22 mouse cellular contexts compared by ENCODE assay signal in genomic region chr11:72547181-72547580, GRCm38 (mm10). TPM values are rescaled to one million over a fixed set of nuclear protein-coding genes. Genes with fewer than 3 reads are reported as not detected.
DNase-seq lines count a peak whose midpoint lies in the region; ATAC-seq and TF ChIP-seq lines count a peak whose summit lies in the region.
"Had no signal": no experiment of that assay in that cellular context is flagged by ENCODE, and none has a peak within 500 bp of the region (broad histone marks: within the 10 kb centered on the region; RNA-seq: fewer than 3 reads in every experiment).

No protein-coding gene starts in this region.

- TF ChIP-seq EP300 in liver, postnatal 0 days (IDR thresholded peaks at IDR 0.05; ENCODE audit: low read depth) = no peak

- DNase-seq in embryonic facial prominence, embryonic 10.5 days (ENCODE audit: low spot score) = no peak
- no peak for DNase-seq in liver, postnatal 0 days
- DNase-seq in liver = no peak
- peak; percentile 40 for DNase-seq in splenic B cell, adult 2 months (ENCODE audit: low read depth, low spot score)
- DNase-seq in neural tube, embryonic 10.5 days (ENCODE audit: extremely low spot score, low spot score) = no peak
- DNase-seq in cerebellum, adult 8-10 months = no peak
- DNase-seq: adrenal gland, postnatal 25 days; B cell, adult 2 months; cerebellum, adult 9-10 months; cerebellum, postnatal 25 days; gastrocnemius, postnatal 10 days; heart, postnatal 4 days had no signal

- 53% methylated on average over 3 of the region's 3 CpGs for WGBS in embryonic facial prominence, embryonic 12.5 days
- 53% methylated on average over 3 of the region's 3 CpGs for WGBS in embryonic facial prominence, embryonic 10.5 days
- 36% methylated on average over 3 of the region's 3 CpGs for WGBS in liver, postnatal 0 days (ENCODE audit: insufficient replicate concordance)

- no peak overlapping the region for H3K4me3 ChIP-seq in embryonic facial prominence, embryonic 12.5 days
- H3K4me3 ChIP-seq in embryonic facial prominence, embryonic 10.5 days = no peak overlapping the region
- no peak overlapping the region for H3K4me3 ChIP-seq in liver, postnatal 0 days (ENCODE audit: low read depth, low read length)
- H3K4me3 ChIP-seq in megakaryocyte, embryonic 14.5 days (replicated peaks) = peak overlapping the region; percentile 76
- H3K4me3 ChIP-seq: embryonic facial prominence, embryonic 15.5 days; erythroblast, embryonic 14.5 days; forebrain, embryonic 10.5 days; heart, embryonic 13.5 days; hindbrain, embryonic 13.5 days had no signal

- no peaks in the 10 kb centered on the region for H3K9me3 ChIP-seq in embryonic facial prominence, embryonic 12.5 days
- no peaks in the 10 kb centered on the region for H3K9me3 ChIP-seq in embryonic facial prominence, embryonic 10.5 days
- H3K9me3 ChIP-seq in liver, postnatal 0 days (ENCODE audit: low read length) = no peaks in the 10 kb centered on the region
- no peaks in the 10 kb centered on the region for H3K9me3 ChIP-seq in megakaryocyte, embryonic 14.5 days
- H3K9me3 ChIP-seq: embryonic facial prominence, embryonic 15.5 days; forebrain, embryonic 10.5 days; heart, embryonic 13.5 days; hindbrain, embryonic 13.5 days had no signal

- H3K27me3 ChIP-seq in embryonic facial prominence, embryonic 12.5 days = no peaks in the 10 kb centered on the region
- no peaks in the 10 kb centered on the region for H3K27me3 ChIP-seq in embryonic facial prominence, embryonic 10.5 days (replicated peaks; ENCODE audit: low read depth, poor library complexity, severe bottlenecking)
- no peaks in the 10 kb centered on the region for H3K27me3 ChIP-seq in liver, postnatal 0 days (ENCODE audit: insufficient read depth, low read length)
- peaks cover 4% of the 10 kb centered on the region for H3K27me3 ChIP-seq in megakaryocyte, embryonic 14.5 days (replicated peaks)
- no peaks in the 10 kb centered on the region for H3K27me3 ChIP-seq in splenic B cell, adult 2 months (ENCODE audit: control insufficient read depth, insufficient read depth, low read length, poor library complexity, severe bottlenecking)
- H3K27me3 ChIP-seq: embryonic facial prominence, embryonic 15.5 days; hindbrain, embryonic 13.5 days had no signal

- no peaks in the 10 kb centered on the region for H3K36me3 ChIP-seq in embryonic facial prominence, embryonic 12.5 days
- H3K36me3 ChIP-seq in embryonic facial prominence, embryonic 10.5 days (replicated peaks) = no peaks in the 10 kb centered on the region
- no peaks in the 10 kb centered on the region for H3K36me3 ChIP-seq in liver, postnatal 0 days (replicated peaks; ENCODE audit: insufficient read depth, low read length)
- peaks cover 6% of the 10 kb centered on the region for H3K36me3 ChIP-seq in megakaryocyte, embryonic 14.5 days (replicated peaks; ENCODE audit: low read length)
- H3K36me3 ChIP-seq in splenic B cell, adult 2 months (ENCODE audit: control insufficient read depth, insufficient read depth, low read length, poor library complexity, severe bottlenecking) = no peaks in the 10 kb centered on the region; the same call in 1 of the 2 replicates
- H3K36me3 ChIP-seq: embryonic facial prominence, embryonic 15.5 days; forebrain, embryonic 10.5 days; heart, embryonic 13.5 days; hindbrain, embryonic 13.5 days had no signal

- 0 out of 2 replicates have a peak, but pooled peaks have one; percentile 15 for ATAC-seq in embryonic facial prominence, embryonic 12.5 days (ENCODE audit: insufficient number of reproducible peaks, insufficient read depth, low FRiP score, low TSS enrichment)
- ATAC-seq in liver, postnatal 0 days = no peak
- ATAC-seq: CD4-positive, CD25-positive, alpha-beta regulatory T cell, adult 4 months; forebrain, embryonic 14.5 days; hindbrain, postnatal 0 days had no signal

- TF ChIP-seq CTCF in liver, postnatal 0 days (IDR thresholded peaks at IDR 0.05; ENCODE audit: low read depth) = no peak

- no peak overlapping the region for H3K4me2 ChIP-seq in embryonic facial prominence, embryonic 12.5 days (replicated peaks)
- peak overlapping the region; percentile 22; the same call in 1 of the 2 replicates for H3K4me2 ChIP-seq in liver, postnatal 0 days (ENCODE audit: low read depth, low read length)
- H3K4me2 ChIP-seq: embryonic facial prominence, embryonic 15.5 days; heart, embryonic 13.5 days; hindbrain, embryonic 13.5 days had no signal

- no peak overlapping the region for H3K27ac ChIP-seq in embryonic facial prominence, embryonic 12.5 days
- H3K27ac ChIP-seq in embryonic facial prominence, embryonic 10.5 days (replicated peaks) = no peak overlapping the region
- no peak overlapping the region for H3K27ac ChIP-seq in liver, postnatal 0 days (ENCODE audit: low read depth)
- H3K27ac ChIP-seq: embryonic facial prominence, embryonic 15.5 days; forebrain, embryonic 10.5 days; heart, embryonic 13.5 days; hindbrain, embryonic 13.5 days; hindbrain, postnatal 0 days had no signal

- no peak overlapping the region for H3K9ac ChIP-seq in embryonic facial prominence, embryonic 12.5 days
- no peak overlapping the region for H3K9ac ChIP-seq in liver, postnatal 0 days (replicated peaks)
- H3K9ac ChIP-seq: embryonic facial prominence, embryonic 15.5 days; heart, embryonic 13.5 days; hindbrain, embryonic 13.5 days had no signal

- no peaks in the 10 kb centered on the region for H3K4me1 ChIP-seq in embryonic facial prominence, embryonic 12.5 days
- H3K4me1 ChIP-seq in embryonic facial prominence, embryonic 10.5 days = no peaks in the 10 kb centered on the region
- H3K4me1 ChIP-seq in liver, postnatal 0 days (ENCODE audit: insufficient read depth) = peaks cover 36% of the 10 kb centered on the region
- peaks cover 80% of the 10 kb centered on the region for H3K4me1 ChIP-seq in megakaryocyte, embryonic 14.5 days
- H3K4me1 ChIP-seq: embryonic facial prominence, embryonic 15.5 days; forebrain, embryonic 10.5 days; hindbrain, embryonic 13.5 days had no signal

RNA-seq across cellular contexts. Expression of gene Spns3, which starts 3.1 kb away (rescaled TPM):
- not detected in 2 replicates for polyA plus RNA-seq in embryonic facial prominence, embryonic 12.5 days (2016; fragmentation: Nextera tagmentation; extraction: Ambion mirVana)
- 0.04 and 0.14 TPM in 2 replicates for polyA plus RNA-seq in embryonic facial prominence, embryonic 10.5 days (2016; fragmentation: Nextera tagmentation; extraction: Ambion mirVana)
- polyA plus RNA-seq in liver, postnatal 0 days (2015; fragmentation: Nextera tagmentation; extraction: Ambion mirVana) = 1.8 and 1.9 TPM in 2 replicates
- 18.9 and 31.7 TPM in 2 replicates for polyA plus RNA-seq in megakaryocyte, embryonic 14.5 days (2012; ENCODE audit: insufficient read depth, low replicate concordance)

RNA-seq across cellular contexts. Expression of gene Spns2, which starts 57.5 kb away (rescaled TPM):
- polyA plus RNA-seq in embryonic facial prominence, embryonic 12.5 days (2016; fragmentation: Nextera tagmentation; extraction: Ambion mirVana) = 3.9 and 4.3 TPM in 2 replicates
- 3.3 TPM in 2 replicates for polyA plus RNA-seq in embryonic facial prominence, embryonic 10.5 days (2016; fragmentation: Nextera tagmentation; extraction: Ambion mirVana)
- polyA plus RNA-seq in liver, postnatal 0 days (2015; fragmentation: Nextera tagmentation; extraction: Ambion mirVana) = 4.1 and 4.9 TPM in 2 replicates
- polyA plus RNA-seq in megakaryocyte, embryonic 14.5 days (2012; ENCODE audit: insufficient read depth, low replicate concordance) = 63.1 and 65.1 TPM in 2 replicates
- polyA plus RNA-seq: CD4-positive, CD25-positive, alpha-beta regulatory T cell, adult 4 months had no signal

RNA-seq across cellular contexts. Expression of gene Ube2g1, which starts 59.9 kb away (rescaled TPM):
- polyA plus RNA-seq in embryonic facial prominence, embryonic 12.5 days (2016; fragmentation: Nextera tagmentation; extraction: Ambion mirVana) = 90.3 and 90.8 TPM in 2 replicates
- 89.0 and 91.5 TPM in 2 replicates for polyA plus RNA-seq in embryonic facial prominence, embryonic 10.5 days (2016; fragmentation: Nextera tagmentation; extraction: Ambion mirVana)
- polyA plus RNA-seq in liver, postnatal 0 days (2015; fragmentation: Nextera tagmentation; extraction: Ambion mirVana) = 28.1 and 28.6 TPM in 2 replicates
- 13.4 and 25.9 TPM in 2 replicates for polyA plus RNA-seq in megakaryocyte, embryonic 14.5 days (2012; ENCODE audit: insufficient read depth, low replicate concordance)

Comparison
In these comparisons a context has a peak if more than half of its experiments do, and no peak if none do; other contexts are left out.
1. RNA of gene Spns2, which starts 57.5 kb away (polyA plus RNA-seq): 63.1 to 65.1 TPM in megakaryocyte, embryonic 14.5 days; 4.1 to 4.9 TPM in liver, postnatal 0 days, 3.9 to 4.3 TPM in embryonic facial prominence, embryonic 12.5 days and 3.3 TPM in embryonic facial prominence, embryonic 10.5 days; every median in the first group is over 10 times any median in the second.